Mouse (Mus musculus) heart, postnatal 0 days (tissue): ENCODE measurements around the gene Olfr483.

ENCODE experiments used
- CTCF ChIP-seq: IDR thresholded peaks from 2 replicates; pipeline ENCODE4 v1.5.1; 2016; ENCODE audit warnings: antibody characterized with exemption, control low read depth, low read depth
- EP300 ChIP-seq: IDR thresholded peaks from 2 replicates; pipeline ENCODE4 v1.6.1; 2016; ENCODE audit warnings: antibody characterized with exemption, low read depth

- TF ChIP-seq CTCF (no peak), EP300 (no peak)
Observed at GRCm38 (mm10) chr7:108121416-108121815, 20.8 kb downstream of the Olfr483 start.
